Mouse (Mus musculus): ENCODE results near the gene Hey2.

Hey2 gene

GRCm38 (mm10) chr10:30842643-30843437 lies at the start of gene Hey2:
Gene Hey2, minus strand, starts transcription at chr10:30842801.
- DNase-seq (ENCODE audit: extremely low read depth, insufficient read length, low spot score) = no peak

- DNase-seq (ENCODE audit: extremely low read depth, insufficient read length, low spot score) = no peak
These were observed 40.6 kb upstream of the Hey2 start for GRCm38 (mm10) chr10:30883085-30883760.

DNA sequence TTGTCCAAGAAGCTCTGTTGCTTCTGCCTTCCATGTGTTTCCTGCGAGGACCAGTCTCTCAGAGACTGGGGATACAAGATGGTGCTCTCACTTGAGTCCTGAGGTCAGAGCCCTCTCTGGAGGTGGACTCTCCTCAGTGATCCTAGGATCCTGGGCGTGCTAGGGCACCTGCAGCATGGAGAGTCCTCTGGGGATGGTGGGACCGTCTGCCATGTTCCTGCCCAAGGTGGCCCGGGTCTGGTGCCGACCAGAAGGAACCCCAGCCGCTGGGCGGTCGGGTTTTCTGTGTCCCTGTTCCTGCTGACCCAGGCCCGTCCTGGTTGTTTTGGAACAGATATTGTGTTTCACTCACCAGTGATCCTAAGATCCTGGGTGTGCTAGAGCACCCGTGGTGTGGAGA lies 38.5 kb upstream of the Hey2 start:
- no peak for DNase-seq (ENCODE audit: extremely low read depth, insufficient read length, low spot score)

- DNase-seq (ENCODE audit: extremely low read depth, insufficient read length, low spot score) = no peak
These were observed 2.7 kb upstream of the Hey2 start for GRCm38 (mm10) chr10:30845101-30845825.

- DNase-seq (ENCODE audit: extremely low read depth, insufficient read length, low spot score) = no peak
These were observed 1.8 kb upstream of the Hey2 start for GRCm38 (mm10) chr10:30844191-30845010.

DNA sequence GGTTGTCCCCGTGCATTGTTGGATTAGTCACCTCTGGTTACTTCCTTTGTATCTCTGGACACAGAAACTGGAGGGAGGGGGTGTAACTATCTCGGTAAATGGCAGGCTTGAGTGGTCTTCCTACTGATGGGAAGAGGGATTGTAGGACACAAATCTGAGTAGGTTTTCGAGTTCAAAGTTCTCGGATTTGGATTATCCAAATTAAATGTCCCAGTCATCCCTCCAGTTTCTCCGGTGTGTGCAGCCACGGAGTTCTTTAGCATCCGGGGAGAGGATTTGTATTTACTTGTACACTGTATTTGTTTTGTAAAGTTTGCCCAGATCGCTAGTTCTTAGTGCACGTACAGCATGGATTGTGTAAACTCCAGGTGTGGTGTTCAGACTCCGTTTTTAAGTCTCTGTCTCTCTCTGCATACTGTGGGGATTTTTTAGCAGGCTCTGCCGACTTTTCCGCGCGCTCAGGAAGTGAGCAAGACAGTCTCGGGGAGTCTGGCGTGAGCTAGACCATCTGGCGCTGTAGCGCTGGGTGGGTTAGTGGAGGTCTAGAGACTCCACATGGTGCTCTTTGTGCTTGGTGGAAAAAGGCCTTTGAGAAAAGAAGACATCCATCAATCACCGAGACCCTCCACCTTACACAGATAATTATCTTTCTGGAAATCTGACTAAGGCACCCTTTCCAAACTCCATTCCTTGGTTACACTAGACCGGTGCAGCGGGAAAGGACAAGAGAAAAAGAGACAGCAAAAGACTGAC lies 1.0 kb upstream of the Hey2 start:
- DNase-seq (ENCODE audit: extremely low read depth, insufficient read length, low spot score) = no peak

GRCm38 (mm10) chr10:30842228-30842627 lies 373 bp downstream of the Hey2 start:
- DNase-seq (ENCODE audit: extremely low read depth, insufficient read length, low spot score) = no peak

GRCm38 (mm10) chr10:30840824-30841223 lies 1.8 kb downstream of the Hey2 start:
- no peak for DNase-seq (ENCODE audit: extremely low read depth, insufficient read length, low spot score)

DNA sequence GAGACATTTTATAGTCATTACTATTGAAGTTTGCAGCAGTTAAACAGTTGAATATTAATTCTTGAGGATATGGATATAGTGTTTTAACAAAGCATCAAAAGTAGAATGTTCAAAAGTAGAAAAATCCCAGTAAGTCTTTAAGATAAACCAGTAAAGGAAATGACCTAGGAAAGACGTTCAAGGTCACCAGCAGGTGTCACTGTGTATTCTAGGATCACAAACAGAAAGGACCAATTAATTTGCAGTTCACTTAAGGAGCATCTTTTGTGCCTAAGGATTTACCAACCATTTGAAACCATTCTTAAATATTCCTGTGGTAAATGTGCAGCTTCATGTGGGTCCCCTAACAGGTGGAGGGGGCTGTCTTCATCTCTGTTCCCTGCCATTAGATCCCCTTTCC lies 4.4 kb downstream of the Hey2 start:
- DNase-seq (ENCODE audit: extremely low read depth, insufficient read length, low spot score) = no peak

DNA sequence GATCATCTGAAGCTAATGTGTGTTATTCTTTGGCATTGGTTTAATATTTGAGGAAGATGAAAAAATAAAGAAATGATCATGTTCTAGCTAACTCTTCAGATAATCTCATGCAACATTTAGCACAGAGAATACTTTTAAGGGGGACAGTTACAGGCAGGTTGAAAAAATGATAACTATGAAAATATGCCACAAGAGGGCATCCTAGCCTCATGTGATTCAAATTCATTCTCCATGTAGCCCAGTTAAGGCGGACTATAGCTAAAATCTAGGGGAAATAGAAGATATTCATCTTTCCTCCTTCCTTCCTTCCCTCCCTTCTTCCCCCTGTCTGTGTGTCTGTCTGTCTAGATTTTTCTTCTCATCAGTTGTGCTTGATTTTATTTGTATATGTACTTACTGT lies 17.6 kb downstream of the Hey2 start:
- no peak for DNase-seq (ENCODE audit: extremely low read depth, insufficient read length, low spot score)

- peak; percentile 89 for DNase-seq (ENCODE audit: extremely low read depth, insufficient read length, low spot score)
These were observed 31.7 kb downstream of the Hey2 start for GRCm38 (mm10) chr10:30810967-30811293.

DNA sequence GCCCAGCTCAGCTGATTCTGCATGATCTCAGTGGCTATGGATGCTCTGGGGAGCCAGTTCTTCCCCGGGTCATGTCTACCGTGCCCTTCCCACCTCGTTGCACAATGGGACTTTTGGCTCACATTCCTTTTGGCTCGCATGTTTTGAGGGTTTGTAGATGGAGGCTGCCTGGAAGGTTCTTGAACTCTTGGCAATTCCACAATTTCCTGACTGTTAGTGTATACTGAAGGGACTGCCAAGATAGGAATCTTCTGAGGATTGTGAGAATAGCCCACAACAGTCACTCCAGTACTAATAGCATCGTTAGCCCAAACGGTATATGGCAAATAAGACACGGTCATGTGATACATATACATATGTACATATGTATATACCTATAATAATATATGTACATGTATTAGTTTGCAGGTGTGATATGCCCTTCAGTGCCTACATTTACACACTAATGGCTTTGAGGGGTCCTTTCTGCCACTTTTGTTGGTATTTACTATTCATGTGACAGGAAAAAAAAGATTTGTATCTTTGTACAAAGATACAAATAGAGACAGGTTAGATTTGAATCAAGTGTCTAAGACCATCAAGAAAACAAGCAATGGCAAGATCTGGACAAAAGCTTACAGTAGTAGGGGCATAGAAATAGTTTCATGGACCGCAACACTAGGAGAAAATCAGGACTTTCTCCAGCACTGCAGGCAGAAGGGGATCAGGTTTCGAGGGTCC lies 32.2 kb downstream of the Hey2 start:
- peak; percentile 64 for DNase-seq (ENCODE audit: extremely low read depth, insufficient read length, low spot score)

DNA sequence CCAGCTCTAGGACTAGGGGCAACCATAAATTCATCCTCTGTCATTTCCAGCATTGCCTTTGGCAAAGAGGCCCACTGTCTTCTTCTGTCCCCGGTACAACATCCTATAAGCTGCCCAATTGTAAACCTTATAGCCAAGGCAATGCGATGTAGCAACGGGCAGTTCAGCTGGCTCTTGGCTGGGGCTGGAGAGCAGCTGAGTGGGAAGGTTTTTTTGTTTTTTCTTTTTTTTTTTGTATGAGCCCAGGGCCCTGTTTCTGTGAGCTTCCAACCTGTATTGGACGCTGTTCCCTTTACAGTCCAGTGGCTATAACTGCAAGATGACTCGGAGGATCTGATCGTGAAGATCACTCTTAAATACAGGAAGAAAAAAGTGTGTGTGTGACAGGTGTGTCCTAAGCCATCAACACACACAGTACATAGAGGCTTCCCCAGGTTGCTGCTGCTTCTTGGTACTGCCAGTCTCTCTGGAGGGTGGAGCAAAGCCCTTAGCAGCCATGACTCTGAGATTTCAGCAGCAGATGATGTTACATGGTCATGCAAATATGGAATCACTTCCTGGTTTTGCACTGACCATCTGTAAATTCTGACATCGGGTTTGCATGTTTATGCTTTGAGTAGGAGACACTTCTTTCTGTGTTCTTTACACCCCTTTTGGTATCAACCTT lies 38.9 kb downstream of the Hey2 start:
- DNase-seq (ENCODE audit: extremely low read depth, insufficient read length, low spot score) = peak; percentile 38

- DNase-seq (ENCODE audit: extremely low read depth, insufficient read length, low spot score) = peak; percentile 90
These were observed 39.7 kb downstream of the Hey2 start, which contains the start of gene Ncoa7 for GRCm38 (mm10) chr10:30802681-30803586. Gene Ncoa7, minus strand, starts transcription at chr10:30803326.

DNA sequence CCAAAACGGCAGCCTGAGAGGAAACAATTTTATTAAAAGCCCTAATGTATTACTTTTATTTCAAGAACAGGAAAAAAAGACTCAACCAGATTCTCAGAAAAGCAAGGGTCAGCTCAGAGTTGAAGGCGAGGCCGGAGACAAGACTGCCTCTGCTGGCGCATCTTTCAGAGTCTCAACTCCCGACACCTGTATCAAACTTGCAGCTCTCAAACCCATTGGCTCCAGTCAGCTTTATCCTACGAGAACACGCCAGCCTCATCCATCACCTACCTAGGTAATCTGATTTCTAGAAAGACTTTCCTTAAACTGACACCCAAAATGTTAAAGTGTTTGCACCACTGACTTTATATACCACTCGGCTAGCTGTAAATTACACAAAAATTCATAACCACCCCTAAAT lies 40.6 kb downstream of the Hey2 start:
- DNase-seq (ENCODE audit: extremely low read depth, insufficient read length, low spot score) = no peak

DNA sequence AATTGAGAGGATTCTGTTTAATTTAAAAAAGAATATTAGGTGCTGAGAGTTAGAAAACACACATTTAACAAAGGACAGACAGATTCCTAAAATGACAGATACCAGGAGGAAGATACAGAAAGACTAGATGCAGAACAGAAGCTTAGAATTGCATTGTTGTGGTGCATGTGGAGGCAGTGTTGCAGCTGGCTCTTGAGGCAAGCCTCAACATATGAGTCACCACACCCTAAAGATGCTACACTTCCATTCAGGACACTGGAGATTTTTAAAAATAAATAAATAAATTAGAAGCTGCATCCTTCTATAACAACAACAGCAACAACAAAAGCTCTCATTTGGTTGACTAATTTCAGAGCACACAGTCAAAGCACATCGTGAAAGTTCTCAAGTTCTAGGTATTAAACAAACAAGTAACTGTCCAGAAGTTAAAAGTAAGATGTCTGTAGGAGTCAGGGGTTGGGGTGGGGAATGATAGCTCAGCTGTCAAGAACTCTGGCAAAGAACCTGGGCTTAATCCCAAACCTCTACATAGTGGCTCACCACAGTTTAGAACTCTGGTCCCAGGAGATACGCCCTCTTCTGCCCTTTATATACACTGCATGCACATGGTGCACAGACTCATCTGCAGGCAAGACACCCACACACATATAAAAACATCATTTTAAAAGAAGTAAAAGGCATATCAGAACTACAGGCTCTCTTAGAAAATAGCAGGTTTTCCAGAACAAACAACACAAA lies 42.7 kb downstream of the Hey2 start:
- no peak for DNase-seq (ENCODE audit: extremely low read depth, insufficient read length, low spot score)

Data from 3134 (cell line).